Mouse (Mus musculus) T-helper 17 cell (primary cell): ENCODE results near the gene Myo18a.
"Not testable (repeated sequence)": the region's sequence is repeated elsewhere in the genome, so short reads cannot be mapped to it uniquely, and the experiment has no call there.

Source experiments
- in situ Hi-C, 2 experiments: fragments of 300-600 bp; cut with MboI, MseI; formaldehyde crosslinking; loops; 1 replicate in 1 of 2; 2 replicates in 1 of 2; pipeline ENCODE4 v1.15.1; 2025; ENCODE audit warnings: high pct_unique_total_duplicates in 2 of 2

The Myo18a gene

DNA sequence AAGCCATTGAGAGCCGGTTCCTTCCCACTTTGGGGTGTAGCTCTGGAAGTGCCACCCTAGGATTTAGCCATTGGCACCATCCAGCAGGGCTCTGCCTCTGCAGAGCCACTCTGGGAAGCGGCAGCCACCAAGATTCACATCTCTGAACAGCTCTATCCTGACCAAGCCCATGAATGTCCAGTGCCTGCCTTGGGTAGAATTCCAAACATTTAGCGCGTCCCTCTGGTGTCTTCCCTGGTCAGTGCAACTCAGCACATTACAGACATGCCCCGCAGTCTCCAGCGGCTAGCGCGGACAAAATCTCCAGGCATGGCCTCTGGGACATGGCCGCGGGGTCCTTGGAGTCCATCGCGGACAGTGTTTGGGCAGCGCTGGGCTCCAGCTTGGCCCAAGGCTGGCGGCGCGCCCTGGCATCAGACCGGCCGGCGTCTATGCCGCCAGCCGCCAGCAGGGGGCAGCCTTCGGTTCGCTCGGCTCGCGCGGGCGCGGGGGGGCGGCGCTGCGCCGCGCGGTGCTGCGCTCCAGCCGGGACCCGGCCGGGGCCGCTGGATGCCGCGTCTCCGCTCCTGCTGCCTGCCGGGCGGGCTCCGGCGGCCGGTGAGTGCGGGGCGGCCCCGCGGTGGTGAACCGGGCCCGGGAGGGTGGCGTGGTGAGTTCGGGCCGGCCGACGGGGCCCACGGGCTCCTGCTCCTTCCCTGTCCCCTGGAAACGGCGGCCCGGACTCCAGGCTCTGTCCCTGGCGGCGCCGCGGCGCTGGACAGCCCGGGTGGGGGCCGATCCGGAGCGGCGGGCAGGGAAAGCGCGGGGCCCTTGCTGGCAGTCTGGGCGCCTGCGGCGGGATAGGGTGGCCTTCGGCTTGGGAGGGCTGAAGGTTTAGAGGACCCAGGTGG lies at the start of gene Myo18a:
TSS of gene Myo18a (plus strand) at position 464 of the 890 bp plus-strand sequence.
- in situ Hi-C loops, result no loop called here

DNA sequence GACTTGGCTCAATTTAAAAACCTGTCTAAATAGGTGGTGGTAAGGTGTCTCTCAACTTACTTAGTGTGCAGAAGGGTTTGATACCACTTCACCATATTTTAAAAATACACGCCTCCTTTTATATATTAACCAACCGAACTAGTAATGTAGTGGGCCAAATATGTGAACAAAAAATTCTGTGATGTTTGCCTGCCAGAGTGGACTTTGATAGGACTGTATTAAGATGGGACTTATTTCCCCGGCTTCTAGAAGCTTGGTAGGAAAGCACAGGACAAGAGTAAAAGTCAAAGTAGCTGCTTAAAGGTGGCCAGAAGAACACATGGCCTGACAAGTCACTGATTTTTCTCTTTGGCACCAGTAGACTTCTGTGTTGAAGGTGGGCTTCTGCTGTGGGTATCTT lies 49.3 kb upstream of the Myo18a start:
- in situ Hi-C loops, result no loop called here

DNA sequence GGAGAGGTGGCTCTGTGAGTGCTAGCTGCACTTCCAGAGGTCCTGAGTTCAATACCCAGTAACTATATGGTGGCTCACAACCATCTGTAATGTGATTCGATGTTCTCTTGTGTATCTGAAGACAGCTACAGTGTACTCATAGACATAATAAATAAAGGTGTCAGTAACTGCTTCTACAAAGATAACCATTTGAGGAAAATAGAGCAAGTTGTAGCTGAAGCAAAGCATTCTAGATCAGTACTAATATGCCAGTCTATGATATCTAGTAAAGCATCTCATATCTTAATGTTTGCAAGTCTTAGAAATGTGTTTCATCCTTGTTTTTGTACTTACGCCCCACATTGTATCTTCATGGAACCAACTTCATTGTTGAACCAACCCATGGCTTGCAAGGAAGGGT lies 44.0 kb upstream of the Myo18a start:
- in situ Hi-C loops, result no loop called here

DNA sequence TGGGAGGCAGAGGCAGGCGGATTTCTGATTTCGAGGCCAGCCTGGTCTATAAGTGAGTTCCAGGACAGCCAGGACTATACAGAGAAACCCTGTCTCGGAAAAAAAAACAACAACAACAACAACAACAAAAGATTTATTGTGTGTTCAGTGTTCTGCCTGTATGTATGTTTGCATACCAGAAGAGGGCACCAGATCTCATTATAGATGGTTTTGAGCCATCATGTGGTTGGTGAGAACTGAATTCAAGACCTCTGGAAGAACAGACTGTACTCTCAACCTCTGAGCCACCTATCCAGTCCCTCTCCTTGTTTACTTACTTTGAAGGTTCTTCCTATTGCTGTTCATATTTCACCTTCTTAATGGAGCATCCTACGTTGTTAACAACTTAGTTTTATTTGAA lies 41.7 kb upstream of the Myo18a start:
- in situ Hi-C loops, result no loop called here

DNA sequence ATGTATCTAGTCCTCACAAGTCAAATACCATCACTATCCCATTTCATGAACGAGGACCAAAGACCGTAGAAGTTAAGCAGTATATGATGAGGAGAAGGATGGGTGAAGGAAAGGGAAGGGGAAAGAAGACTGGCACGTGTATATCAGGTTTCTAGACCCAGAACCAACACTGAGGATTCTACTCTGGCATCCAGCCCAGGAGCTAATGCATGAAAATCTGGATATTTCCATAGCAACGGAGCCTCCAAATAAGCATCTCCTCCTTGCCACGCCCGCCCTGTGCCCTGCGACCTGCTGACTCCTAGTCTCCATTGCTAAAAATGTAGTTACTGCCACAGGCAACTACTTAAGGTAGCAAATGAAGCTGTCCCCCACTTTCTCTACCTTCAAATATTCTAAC lies 38.3 kb upstream of the Myo18a start:
- in situ Hi-C loops, result loop anchor here in 1 of 2 experiments (5.0 kb wide), 1 partner anchor 67 kb away; no protein-coding TSS in a partner anchor

DNA sequence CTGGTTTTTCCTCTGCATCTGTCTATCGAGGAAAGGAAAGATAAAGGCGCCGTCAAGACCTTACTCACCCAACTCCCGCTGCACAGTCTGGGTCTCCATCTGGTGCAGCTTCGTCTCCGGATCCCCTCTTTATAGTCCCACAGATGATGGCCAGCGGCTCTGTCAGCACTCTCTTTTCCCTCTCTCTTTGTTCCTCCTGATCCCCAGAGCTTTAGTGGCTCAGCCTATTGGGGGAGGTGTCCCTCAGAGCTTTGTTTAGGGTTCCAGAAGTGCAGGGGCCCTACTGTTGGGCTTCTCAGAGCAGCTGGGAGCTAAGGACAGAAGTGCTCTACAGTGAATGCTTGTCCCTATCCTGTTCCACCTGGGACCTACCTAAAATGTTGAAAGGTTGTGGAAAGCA lies 37.9 kb upstream of the Myo18a start, which contains the start of gene Cryba1:
TSS of gene Cryba1 (minus strand) at position 101 of the 400 bp plus-strand sequence.
- in situ Hi-C loops, result loop anchor here in 1 of 2 experiments (5.0 kb wide), 1 partner anchor 68 kb away; no protein-coding TSS in a partner anchor

DNA sequence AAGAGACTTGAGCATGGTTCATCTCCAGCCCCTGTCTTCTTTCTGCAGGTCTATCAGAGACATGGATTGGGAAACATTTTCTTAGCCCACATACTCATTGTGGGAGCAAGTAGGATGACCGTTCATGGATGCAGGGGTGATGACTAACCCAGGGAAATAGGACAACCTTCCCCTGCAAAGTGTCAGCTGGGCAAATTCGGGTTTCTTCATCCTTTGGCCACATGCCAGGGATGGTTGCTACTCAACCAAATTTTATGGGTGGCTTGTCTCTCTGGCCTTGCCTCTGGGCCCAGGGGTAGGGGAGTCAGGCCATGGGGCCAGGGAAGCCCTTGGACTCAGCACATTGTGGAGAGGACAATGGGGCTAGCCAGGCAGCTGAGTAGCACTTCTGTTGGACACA lies 34.5 kb upstream of the Myo18a start:
- in situ Hi-C loops, result loop anchor here in 1 of 2 experiments (5.0 kb wide), 1 partner anchor 71 kb away; no protein-coding TSS in a partner anchor

DNA sequence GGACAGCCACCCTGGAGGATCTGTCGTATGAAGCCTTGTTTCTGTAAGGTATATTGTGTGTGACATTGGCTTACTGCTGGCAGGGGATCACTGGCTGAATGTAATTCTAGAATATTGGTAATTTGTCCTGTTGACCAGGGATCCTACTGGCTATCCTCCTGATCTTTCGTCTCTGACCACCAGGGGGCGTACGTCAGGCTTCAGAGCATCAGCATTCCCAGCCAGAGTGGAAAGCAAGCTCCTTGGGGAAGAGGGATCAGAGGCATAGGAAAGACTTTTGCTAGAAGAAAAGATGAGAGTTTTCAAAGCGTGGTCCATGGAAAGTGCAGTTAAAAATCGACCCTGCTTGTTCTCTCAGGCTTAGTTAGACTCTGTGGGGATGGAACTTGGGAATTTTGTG lies 25.8 kb upstream of the Myo18a start:
- in situ Hi-C loops, result no loop called here

DNA sequence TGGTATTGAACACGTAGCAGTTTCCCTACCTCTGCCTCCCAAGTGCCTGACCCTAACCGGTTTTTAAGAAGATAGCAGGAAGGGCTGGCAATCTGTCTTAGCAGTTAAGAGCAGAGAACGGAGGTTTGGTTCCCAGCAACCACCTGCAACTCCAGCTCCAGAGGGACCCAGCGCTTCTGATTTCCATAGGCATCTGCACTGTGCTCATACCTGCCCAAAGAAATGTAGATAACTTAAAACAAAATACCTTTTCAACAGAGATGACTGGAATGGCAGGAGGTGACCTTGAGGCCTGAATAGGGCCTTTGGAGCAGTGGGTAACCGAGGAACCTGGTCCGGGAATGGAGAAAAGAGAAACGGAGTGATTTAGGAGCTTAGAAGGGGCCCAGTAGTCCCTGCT lies 24.5 kb upstream of the Myo18a start:
- in situ Hi-C loops, result no loop called here

DNA sequence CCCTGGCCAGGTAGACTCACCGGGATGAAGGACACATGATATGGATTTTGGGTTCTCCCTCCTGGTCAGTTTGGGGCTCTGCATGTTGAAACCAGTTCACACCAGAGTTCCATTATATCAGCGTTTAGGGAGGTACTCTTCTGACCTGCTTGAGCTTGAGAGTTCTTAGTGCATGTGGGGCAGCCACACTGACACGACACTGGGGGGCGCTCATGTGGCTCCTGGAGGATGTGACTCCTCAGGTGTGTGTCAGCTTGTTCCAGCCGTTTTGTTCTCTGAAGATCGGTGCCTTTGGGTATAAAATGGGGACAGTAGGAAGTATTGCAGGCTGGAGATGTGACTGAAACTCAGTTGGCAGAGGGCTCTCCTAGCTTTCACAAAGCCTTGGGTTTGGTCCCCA lies 19.1 kb upstream of the Myo18a start:
- in situ Hi-C loops, result loop anchor here (5.0 kb wide), 2 partner anchors 73 to 208 kb away; no protein-coding TSS in a partner anchor

DNA sequence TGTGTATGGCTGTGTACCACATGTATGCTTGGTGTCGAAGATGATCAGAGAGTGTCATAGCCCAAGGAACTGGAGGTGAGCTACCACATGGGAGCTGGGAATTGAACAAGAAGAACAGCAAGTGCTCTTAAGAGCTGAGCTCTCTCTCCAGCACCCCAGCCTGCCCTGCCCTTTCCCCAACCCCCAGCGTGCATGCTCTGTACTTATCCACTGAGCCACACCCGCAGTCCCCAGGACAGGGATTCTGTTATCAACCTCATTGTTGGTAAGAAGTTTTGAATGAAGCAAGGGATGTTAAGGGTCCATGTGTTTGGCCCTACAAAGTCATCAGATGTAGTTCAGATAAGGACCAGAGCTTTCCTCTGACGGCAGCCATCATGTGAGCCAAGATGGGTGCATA lies 16.4 kb upstream of the Myo18a start:
- in situ Hi-C loops, result no loop called here

DNA sequence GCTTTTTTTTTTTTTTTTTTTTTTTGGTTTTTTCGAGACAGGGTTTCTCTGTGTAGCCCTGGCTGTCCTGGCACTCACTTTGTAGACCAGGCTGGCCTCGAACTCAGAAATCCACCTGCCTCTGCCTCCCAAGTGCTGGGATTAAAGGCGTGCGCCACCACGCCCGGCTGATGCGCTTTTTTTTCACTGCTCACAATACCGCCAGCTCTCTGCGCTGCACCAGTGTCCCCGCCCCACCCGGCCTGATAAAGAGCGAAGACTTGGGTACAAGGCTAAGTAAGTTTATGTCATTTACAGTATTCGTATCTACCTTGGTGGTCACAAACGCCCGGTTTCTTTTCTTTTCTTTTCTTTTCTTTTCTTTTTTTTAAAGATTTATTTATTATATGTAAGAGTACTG lies 15.9 kb upstream of the Myo18a start:
- in situ Hi-C loops, result not testable (repeated sequence)

DNA sequence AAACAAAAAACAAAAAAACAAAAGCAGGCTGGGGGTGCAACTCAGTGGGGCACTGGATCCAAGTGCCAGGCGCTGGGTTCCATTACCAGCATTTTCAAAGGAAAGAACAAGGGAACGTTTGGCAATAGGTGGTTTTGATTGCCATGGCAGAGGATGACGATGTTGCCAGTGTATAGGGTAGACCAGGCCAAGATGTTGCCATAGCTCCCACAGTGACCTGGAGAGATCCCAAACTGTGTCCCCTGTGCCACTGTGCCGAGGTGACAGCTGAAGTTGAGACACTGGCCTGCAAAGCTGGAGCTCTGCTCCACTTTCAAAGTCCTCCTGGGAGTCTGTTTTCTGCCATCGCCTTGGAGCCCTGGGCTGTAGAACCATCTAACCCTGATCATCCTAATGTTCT lies 14.1 kb upstream of the Myo18a start:
- in situ Hi-C loops, result no loop called here

DNA sequence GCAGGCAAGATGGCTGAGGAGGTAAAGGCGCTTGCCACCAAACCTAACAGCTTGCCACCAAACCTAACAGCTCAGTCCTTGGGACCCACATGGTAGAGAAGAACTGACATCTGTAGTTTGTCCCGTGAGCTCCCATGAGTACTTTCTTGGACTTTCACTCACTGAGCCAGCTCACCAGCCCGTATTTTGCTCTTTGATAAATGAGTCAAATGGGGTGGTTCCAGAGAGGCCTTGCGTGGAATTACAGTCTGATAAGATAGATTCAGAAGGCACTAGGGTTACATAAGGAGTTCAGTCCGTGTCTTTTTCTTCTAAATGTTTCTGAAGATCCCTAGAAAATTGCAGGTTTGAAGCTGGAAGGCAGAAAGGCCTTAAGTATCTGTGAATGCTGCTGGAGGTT lies 10.5 kb upstream of the Myo18a start:
- in situ Hi-C loops, result no loop called here

DNA sequence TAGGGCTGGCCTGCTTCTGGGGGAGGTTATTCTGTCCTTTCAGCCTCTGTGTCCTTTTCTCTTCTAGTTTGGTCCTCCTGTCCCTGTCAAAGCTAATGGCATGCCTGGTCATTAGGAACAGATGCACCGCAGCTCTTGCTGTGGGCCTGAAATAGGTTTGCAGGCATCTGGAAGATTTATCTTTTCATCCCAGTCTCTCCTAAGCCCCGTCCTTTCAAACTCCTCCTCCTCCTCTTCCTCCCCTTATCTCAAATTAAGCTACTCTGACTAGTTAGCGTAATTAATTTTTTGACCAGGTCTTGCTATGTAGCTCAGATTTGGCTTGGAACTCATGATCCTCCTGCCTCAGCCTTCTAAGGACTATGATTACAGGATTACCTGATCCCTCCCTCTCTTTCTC lies 9.6 kb upstream of the Myo18a start:
- in situ Hi-C loops, result no loop called here

DNA sequence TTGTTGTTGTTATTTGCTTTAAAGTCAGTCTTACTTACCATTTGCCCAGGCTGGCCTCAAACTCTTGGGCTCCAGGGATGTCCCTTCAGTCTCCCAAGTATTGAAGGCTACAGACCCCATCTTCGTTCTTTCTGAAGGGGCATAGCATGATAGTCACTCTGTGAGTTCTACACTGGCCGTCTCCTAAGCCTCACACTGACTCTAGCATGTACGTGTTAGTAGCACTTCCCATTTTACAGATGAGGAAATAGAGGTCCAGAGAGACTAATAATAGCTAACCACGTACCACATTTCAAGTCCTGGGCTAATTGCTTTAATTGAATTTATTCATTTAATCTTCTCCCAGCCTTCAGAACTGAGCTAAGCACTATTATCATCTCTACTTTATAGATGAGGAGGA lies 3.0 kb upstream of the Myo18a start:
- in situ Hi-C loops, result no loop called here

DNA sequence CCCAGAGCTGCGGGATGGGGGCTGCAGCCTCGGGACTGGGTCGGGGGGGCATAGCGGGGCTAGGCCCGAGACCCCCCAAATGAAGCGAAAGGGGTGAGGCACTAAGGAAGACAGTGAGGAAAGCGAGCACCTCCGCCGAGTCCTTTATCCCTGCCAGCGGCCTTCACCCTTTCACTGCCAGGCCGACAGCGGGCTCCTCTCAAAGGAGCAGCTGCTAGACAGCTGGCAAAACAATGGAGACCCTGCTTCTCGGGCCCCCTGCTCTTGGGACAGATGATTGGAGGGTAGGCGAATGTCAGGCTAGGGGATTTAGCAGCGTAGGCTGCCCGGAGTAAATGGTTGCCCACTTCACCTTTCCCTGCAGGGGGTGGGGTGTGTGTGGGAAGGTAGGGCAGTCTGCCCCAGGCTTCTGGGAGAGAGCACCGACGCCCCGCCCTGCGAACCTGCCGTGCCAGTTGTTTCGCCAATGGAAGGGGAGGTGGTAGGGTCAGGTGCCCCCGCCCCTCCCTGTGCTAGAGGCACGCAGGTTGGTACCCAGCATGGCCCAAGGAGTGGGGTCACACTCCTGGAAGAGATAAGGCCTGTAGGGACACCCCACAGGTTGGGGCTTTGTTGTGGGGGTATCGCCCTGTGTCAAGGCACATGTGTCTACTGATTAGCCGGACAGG lies 761 bp downstream of the Myo18a start:
- in situ Hi-C loops, result no loop called here

DNA sequence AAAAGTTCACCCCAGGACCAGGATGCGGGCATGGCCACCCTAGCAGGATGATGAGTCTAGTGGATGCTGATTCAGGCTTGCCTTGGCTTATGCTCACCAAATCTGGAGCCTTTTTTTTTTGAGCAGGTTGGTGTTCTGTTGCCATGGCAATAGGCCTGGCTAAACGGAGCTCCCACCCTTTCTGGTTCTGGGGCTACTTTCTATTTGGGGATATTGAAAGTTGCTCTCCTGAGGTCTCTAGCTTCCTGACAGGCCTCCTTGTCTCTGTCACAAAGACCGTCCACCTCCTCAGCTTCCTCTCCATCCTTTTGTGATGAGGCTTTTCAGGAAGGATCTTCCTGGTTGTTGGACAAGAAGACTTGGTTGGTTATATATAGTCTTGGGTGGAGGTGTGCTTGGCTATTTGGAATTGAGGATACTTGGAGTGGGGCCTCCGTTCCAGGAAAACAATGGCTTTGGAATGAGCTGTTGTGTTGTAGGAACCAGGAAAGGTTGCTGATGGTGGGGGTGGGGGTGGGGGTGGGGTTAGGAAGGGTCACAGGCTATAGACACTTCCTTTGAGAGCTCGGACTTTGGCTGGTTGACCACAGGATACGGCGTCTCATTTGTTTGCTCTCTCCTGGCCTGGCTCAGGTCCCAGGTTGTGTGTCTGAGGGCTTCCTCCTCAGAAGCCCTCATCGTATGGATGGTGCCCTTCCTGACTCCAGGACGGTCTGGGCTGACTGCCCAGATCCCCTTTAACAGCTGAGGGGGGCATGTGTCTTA lies 1.8 kb downstream of the Myo18a start:
- in situ Hi-C loops, result no loop called here

DNA sequence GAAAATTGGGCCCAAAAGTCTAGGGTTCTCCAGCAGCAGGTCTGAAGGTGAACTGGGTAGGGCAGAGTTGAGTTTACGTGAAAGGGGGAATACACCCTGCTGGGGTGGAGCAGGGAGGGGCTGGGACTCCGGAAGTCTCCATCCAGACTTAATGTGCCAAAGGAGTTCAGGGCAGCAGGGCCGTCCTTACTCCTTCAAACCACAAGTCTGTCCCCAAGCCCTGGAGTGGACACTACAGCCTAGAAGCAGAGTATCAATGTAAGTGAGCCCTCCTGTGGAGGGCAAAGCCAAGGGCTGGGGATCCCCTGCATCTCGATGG lies 2.4 kb downstream of the Myo18a start:
- in situ Hi-C loops, result no loop called here

DNA sequence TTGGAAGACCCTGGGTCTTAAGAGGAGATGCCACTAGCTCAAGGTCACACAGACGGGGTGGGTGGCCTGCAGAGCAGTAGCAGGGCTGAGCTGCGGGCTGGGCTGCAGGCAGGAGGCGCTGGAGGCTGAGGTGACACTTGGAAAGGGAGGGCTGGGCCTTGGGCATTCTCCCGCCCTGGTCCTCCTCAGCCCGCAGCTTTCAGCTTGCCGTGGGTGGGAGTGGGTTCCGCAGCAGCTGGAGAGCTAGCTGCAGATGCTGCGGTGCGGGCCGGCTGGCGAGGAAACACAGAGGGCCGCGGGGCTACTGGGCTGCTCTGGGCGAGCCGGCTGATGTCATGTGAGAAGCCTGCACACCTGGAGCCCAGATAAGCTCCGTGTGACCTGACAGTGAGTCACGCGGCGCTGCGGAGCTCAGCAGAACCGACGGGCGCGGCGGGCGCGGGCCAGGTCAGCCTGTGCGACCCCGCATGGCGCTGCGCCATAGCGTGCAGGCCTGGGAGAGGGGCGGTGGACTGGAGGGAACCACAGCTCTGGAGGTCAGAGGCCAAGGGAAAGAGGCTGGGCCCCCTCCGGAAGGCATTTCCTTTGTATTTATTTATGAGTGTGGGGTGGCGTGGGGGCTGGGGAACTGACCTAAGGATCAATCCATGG lies 3.4 kb downstream of the Myo18a start:
- in situ Hi-C loops, result no loop called here

DNA sequence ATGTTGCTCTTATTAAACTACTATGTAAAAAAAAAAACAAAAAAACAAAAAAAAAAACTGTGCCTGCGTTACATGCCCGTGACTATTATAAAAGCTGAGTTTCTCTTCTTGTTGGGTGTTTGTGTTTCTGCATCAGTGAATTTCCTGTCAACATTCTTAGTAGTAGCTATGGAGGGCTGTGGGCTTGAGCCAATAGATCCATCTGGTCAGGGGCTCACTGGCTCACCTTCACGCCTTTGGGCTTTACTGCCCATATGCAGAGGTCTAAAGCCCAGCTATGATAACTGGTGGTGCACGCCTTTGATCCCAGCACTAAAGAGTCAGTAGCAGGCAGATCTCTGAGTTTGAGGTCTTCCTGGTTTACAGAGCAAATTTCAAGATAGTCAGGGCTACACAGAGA lies 6.5 kb downstream of the Myo18a start:
- in situ Hi-C loops, result no loop called here

DNA sequence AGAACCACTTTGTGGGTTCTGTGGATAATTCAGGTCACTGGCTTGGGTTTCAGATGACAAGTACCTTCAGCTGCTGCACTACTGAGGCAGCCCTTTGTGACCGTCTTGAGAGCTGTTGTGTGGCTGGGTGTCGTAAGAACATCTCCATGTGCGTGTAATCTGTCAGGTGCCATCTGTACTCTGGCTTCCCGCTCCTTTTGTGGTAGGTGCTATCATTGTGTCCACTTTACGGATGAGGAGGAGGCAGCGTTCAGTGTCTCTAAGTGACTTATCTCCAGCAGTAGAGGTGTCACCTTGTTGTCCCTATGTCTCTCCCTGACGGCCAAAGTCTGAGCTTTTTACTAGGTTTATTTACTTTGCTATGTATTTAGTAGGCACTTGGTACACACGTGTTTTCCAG lies 7.3 kb downstream of the Myo18a start:
- in situ Hi-C loops, result no loop called here
